Mouse (Mus musculus): Measurements from ENCODE around the gene Ccdc78.
A peak's percentile ranks its signal among the peaks of the same experiment; 100 is the strongest.

- peak; percentile 60 for TF ChIP-seq CTCF (IDR thresholded peaks at IDR 0.05; ENCODE audit: low read depth)
- no peak for TF ChIP-seq EP300 (optimal IDR thresholded peaks at IDR 0.05)
Observed at GRCm38 (mm10) chr17:25808789-25809605, 22.6 kb downstream of the Ccdc78 start, which contains the start of gene Fbxl16.
